In genomic region chr9:52012781-52013436, GRCm38 (mm10) we compare ENCODE assay signal across 18 mouse cellular contexts. TPM values are rescaled to one million over a fixed set of nuclear protein-coding genes. Genes with fewer than 3 reads are reported as not detected.
DNase-seq lines count a peak whose midpoint lies in the region; ATAC-seq and TF ChIP-seq lines count a peak whose summit lies in the region.
"Had no signal": no experiment of that assay in that cellular context is flagged by ENCODE, and none has a peak within 500 bp of the region (broad histone marks: within the 10 kb centered on the region; RNA-seq: fewer than 3 reads in every experiment).

No protein-coding gene starts in this region.

- H3K4me2 ChIP-seq in kidney, embryonic 16.5 days (replicated peaks; ENCODE audit: low read depth, low read length), result no peak overlapping the region
- H3K4me2 ChIP-seq: embryonic facial prominence, embryonic 12.5 days; forebrain, embryonic 15.5 days; heart, embryonic 13.5 days; hindbrain, embryonic 12.5 days had no signal

- H3K9me3 ChIP-seq in kidney, embryonic 16.5 days (ENCODE audit: low read length), result no peaks in the 10 kb centered on the region
- no peaks in the 10 kb centered on the region for H3K9me3 ChIP-seq in ES-E14 (ENCODE audit: control insufficient read depth, insufficient read depth, low read depth, low read length)
- H3K9me3 ChIP-seq: embryonic facial prominence, embryonic 12.5 days; forebrain, embryonic 15.5 days; heart, embryonic 13.5 days; hindbrain, embryonic 12.5 days had no signal

- H3K27me3 ChIP-seq in kidney, embryonic 16.5 days (ENCODE audit: insufficient read depth, low read length), result no peaks in the 10 kb centered on the region
- H3K27me3 ChIP-seq: embryonic facial prominence, embryonic 12.5 days; forebrain, embryonic 15.5 days; heart, embryonic 13.5 days; hindbrain, embryonic 12.5 days had no signal

- ATAC-seq in kidney, embryonic 16.5 days (ENCODE audit: low FRiP score, low TSS enrichment), result no peak
- ATAC-seq: forebrain, embryonic 15.5 days; hindbrain, embryonic 16.5 days; inflammation-experienced regulatory T-cells, adult 6 months had no signal

- no peak for TF ChIP-seq CTCF in layer of hippocampus, adult 2 months (conservative IDR thresholded peaks at IDR 0.05)

- no peak overlapping the region for H3K4me3 ChIP-seq in kidney, embryonic 16.5 days (ENCODE audit: low read length)
- no peak overlapping the region for H3K4me3 ChIP-seq in ES-E14 (ENCODE audit: insufficient read depth in 1 of 2, low read depth in 1 of 2, low read length in 2 of 2, poor library complexity in 1 of 2, severe bottlenecking in 1 of 2)
- no peak overlapping the region for H3K4me3 ChIP-seq in brown adipose tissue, adult 24 weeks (ENCODE audit: insufficient read depth, low read depth, low read length)
- H3K4me3 ChIP-seq in layer of hippocampus, adult 2 months, result no peak overlapping the region
- H3K4me3 ChIP-seq: embryonic facial prominence, embryonic 12.5 days; forebrain, embryonic 15.5 days; heart, embryonic 13.5 days; hindbrain, embryonic 12.5 days had no signal

- no peak for DNase-seq in kidney, postnatal 4 days
- DNase-seq in ES-CJ7 (ENCODE audit: low read depth, low spot score) (peak; percentile 59), ES-E14 (ENCODE audit: low read depth, low spot score) (peak; percentile 12)
- no peak for DNase-seq in layer of hippocampus, adult 2 months (ENCODE audit: low spot score in 2 of 2)
- DNase-seq: adrenal gland, adult 8-10 months; cerebellum, adult 11 months; cerebellum, adult 8-10 months; cerebellum, postnatal 14 days; gastrocnemius, postnatal 10 days; heart, postnatal 4 days had no signal

- in situ Hi-C loops in ES-E14 (cut with MboI; ENCODE audit: low sequenced_read_pairs in 2 of 2, unreplicated experiment in 2 of 2), result no loop called here

- H3K9ac ChIP-seq in kidney, embryonic 16.5 days (replicated peaks; ENCODE audit: low read length), result no peak overlapping the region
- no peak overlapping the region for H3K9ac ChIP-seq in ES-E14 (ENCODE audit: insufficient read depth, low read depth, low read length, poor library complexity, severe bottlenecking)
- H3K9ac ChIP-seq: embryonic facial prominence, embryonic 12.5 days; forebrain, embryonic 15.5 days; heart, embryonic 13.5 days; hindbrain, embryonic 12.5 days had no signal

- WGBS in kidney, embryonic 16.5 days, result 84% methylated on average over 5 of the region's 5 CpGs

- H3K36me3 ChIP-seq in kidney, embryonic 16.5 days (ENCODE audit: insufficient read depth, low read length), result no peaks in the 10 kb centered on the region
- H3K36me3 ChIP-seq in ES-E14 (ENCODE audit: control insufficient read depth, insufficient read depth, low read length, poor library complexity, severe bottlenecking), result no peaks in the 10 kb centered on the region
- H3K36me3 ChIP-seq: embryonic facial prominence, embryonic 12.5 days; forebrain, embryonic 15.5 days; heart, embryonic 13.5 days; hindbrain, embryonic 12.5 days had no signal

- H3K27ac ChIP-seq in kidney, embryonic 16.5 days (ENCODE audit: low read length), result 0 out of 2 replicates have a peak overlapping the region, but pooled peaks have one; percentile 66
- H3K27ac ChIP-seq in ES-E14 (ENCODE audit: insufficient read depth, low read depth, low read length, poor library complexity, severe bottlenecking), result no peak overlapping the region
- H3K27ac ChIP-seq in brown adipose tissue, adult 24 weeks (replicated peaks; ENCODE audit: low read depth, low read length), result peak overlapping the region; percentile 79; the same call in 1 of the 2 replicates
- no peak overlapping the region for H3K27ac ChIP-seq in layer of hippocampus, adult 2 months
- H3K27ac ChIP-seq: embryonic facial prominence, embryonic 12.5 days; forebrain, embryonic 15.5 days; heart, embryonic 13.5 days; hindbrain, embryonic 12.5 days had no signal

- no peaks in the 10 kb centered on the region for H3K4me1 ChIP-seq in kidney, embryonic 16.5 days (ENCODE audit: insufficient read depth, low read length)
- no peaks in the 10 kb centered on the region for H3K4me1 ChIP-seq in ES-E14 (ENCODE audit: control insufficient read depth in 2 of 2, insufficient read depth in 2 of 2, low read length in 2 of 2, poor library complexity in 1 of 2)
- peaks cover 11% of the 10 kb centered on the region for H3K4me1 ChIP-seq in brown adipose tissue, adult 24 weeks (ENCODE audit: control insufficient read depth, insufficient read depth, insufficient read length, low read length)
- H3K4me1 ChIP-seq: embryonic facial prominence, embryonic 12.5 days; forebrain, embryonic 15.5 days; heart, embryonic 13.5 days; hindbrain, embryonic 12.5 days had no signal

TF ChIP-seq in ES-E14, 5 proteins besides CTCF, POLR2A, EP300 and RAD21:
- TF ChIP-seq CHD2 (IDR thresholded peaks at IDR 0.05; ENCODE audit: low read depth, low read length) (no peak), MAFK (IDR thresholded peaks at IDR 0.05; ENCODE audit: insufficient read depth, low read depth, low read length) (no peak), HCFC1 (IDR thresholded peaks at IDR 0.05; ENCODE audit: borderline replicate concordance, insufficient read depth, low read length) (no peak), ZC3H11A (IDR thresholded peaks at IDR 0.05; ENCODE audit: borderline replicate concordance, low read depth, low read length) (no peak), ZNF384 (IDR thresholded peaks at IDR 0.05; ENCODE audit: low read depth, low read length) (no peak)
TF ChIP-seq in ES-E14: peak in this region for 0.

RNA-seq across cellular contexts. Expression of gene Rdx, which starts 34.1 kb away (rescaled TPM):
- 119 and 122 TPM in 2 replicates for polyA plus RNA-seq in kidney, embryonic 16.5 days (2015; fragmentation: Nextera tagmentation; extraction: Ambion mirVana)
- total RNA-seq in ES-E14 (2012; rRNA removed), result 73.3 and 97.0 TPM in 2 replicates
- polyA plus RNA-seq in brown adipose tissue, adult 24 weeks (2012; ENCODE audit: insufficient read depth, insufficient read length, missing spikeins), result 57.0 and 62.5 TPM in 2 replicates
- total RNA-seq in layer of hippocampus, adult 2 months (2021), result 10 to 100 TPM; 49.9 to 51.2 TPM

RNA-seq across cellular contexts. Expression of gene Fdx1, which starts 49.6 kb away (rescaled TPM):
- polyA plus RNA-seq in kidney, embryonic 16.5 days (2015; fragmentation: Nextera tagmentation; extraction: Ambion mirVana), result 114 and 119 TPM in 2 replicates
- total RNA-seq in ES-E14 (2012; rRNA removed), result 14.7 and 21.3 TPM in 2 replicates
- polyA plus RNA-seq in brown adipose tissue, adult 24 weeks (2012; ENCODE audit: insufficient read depth, insufficient read length, missing spikeins), result 169 and 224 TPM in 2 replicates
- 10 to 100 TPM; 17.1 to 18.7 TPM for total RNA-seq in layer of hippocampus, adult 2 months (2021)

Comparison
In these comparisons a context has a peak if more than half of its experiments do, and no peak if none do; other contexts are left out.
1. H3K27ac ChIP-seq: peak in kidney, embryonic 16.5 days (single experiment) and brown adipose tissue, adult 24 weeks (single experiment); none in ES-E14 (single experiment) and layer of hippocampus, adult 2 months (single experiment).
2. DNase-seq: peak in ES-CJ7 (single experiment) and ES-E14 (single experiment); none in kidney, postnatal 4 days (0 of 2) and layer of hippocampus, adult 2 months (0 of 2).